Mouse (Mus musculus) hindbrain, postnatal 0 days (tissue): ENCODE measurements around the gene Glis1. TPM values are rescaled to one million over a fixed set of nuclear protein-coding genes. Genes with fewer than 3 reads are reported as not detected.

ENCODE experiments used
- ATAC-seq: fragments of 200-750 bp; cut with Nextera tagmentation; 2 replicates; pipeline ENCODE4 v1.8.0; 2017; ENCODE audit warnings: mild to moderate bottlenecking, moderate TSS enrichment, moderate library complexity
- DNase-seq: peaks from one replicate; pipeline ENCODE4 v3.0.0-alpha.2; 2015; ENCODE audit warnings: low spot score
- H3K27ac ChIP-seq: fragments of 300-500 bp; sonication (generic); 2 replicates; pipeline ENCODE4 v1.5.1; 2014; ENCODE audit warnings: mild to moderate bottlenecking
- H3K27me3 ChIP-seq: fragments of 300-500 bp; sonication (generic); 2 replicates; pipeline ENCODE4 v1.6.1; 2014; ENCODE audit warnings: low read length, mixed read lengths; ENCODE audit not compliant: insufficient read depth
- H3K36me3 ChIP-seq: fragments of 300-500 bp; sonication (generic); 2 replicates; pipeline ENCODE4 v1.6.1; 2014; ENCODE audit warnings: low read length, mixed read lengths; ENCODE audit not compliant: insufficient read depth
- H3K4me1 ChIP-seq: fragments of 300-500 bp; sonication (generic); 2 replicates; pipeline ENCODE4 v1.6.1; 2014; ENCODE audit warnings: antibody characterized with exemption, low read length, mixed read lengths; ENCODE audit not compliant: insufficient read depth
- H3K4me2 ChIP-seq: fragments of 300-500 bp; sonication (generic); 2 replicates; pipeline ENCODE4 v1.6.1; 2014; ENCODE audit warnings: low read depth, mild to moderate bottlenecking, low read length, moderate library complexity, mixed read lengths
- H3K4me3 ChIP-seq: fragments of 300-500 bp; sonication (generic); 2 replicates; pipeline ENCODE4 v1.5.1; 2014; ENCODE audit warnings: low read length
- H3K9ac ChIP-seq: fragments of 300-500 bp; sonication (generic); replicated peaks from 2 replicates; pipeline ENCODE4 v1.6.1; 2014; ENCODE audit warnings: mild to moderate bottlenecking, low read length, moderate library complexity, mixed read lengths
- H3K9me3 ChIP-seq: fragments of 300-500 bp; sonication (generic); 2 replicates; pipeline ENCODE4 v1.6.1; 2016; ENCODE audit warnings: low read length, mixed read lengths
- CTCF ChIP-seq: IDR thresholded peaks from 2 replicates; pipeline ENCODE4 v1.5.1; 2016; ENCODE audit warnings: antibody characterized with exemption, control low read depth, low read depth
- WGBS: fragments of 180-500 bp; shearing (Covaris S2); extraction: QIAGEN DNeasy Blood & Tissue Kit; methylation state at CpG from one replicate; pipeline ENCODE4 v1.1.7; 2014; 5-methylcytosine and 5-hydroxymethylcytosine counted together
- polyA plus RNA-seq: library from polyadenylated mRNA; unstranded; fragments of >200 nt; fragmentation: Nextera tagmentation; extraction: Ambion mirVana; gene quantifications from 2 replicates; pipeline ENCODE4 v1.2.1, GENCODE M21; 2015
- total RNA-seq: library from RNA; depleted of rRNA; stranded (reverse); fragments of >200 nt; gene quantifications from 2 replicates; pipeline ENCODE4 v1.2.3, GENCODE M21; 2014

Gene Glis1
- total and polyA plus RNA-seq, 2 experiments from 2014 or later, result 4.1 to 11.9 TPM

DNA sequence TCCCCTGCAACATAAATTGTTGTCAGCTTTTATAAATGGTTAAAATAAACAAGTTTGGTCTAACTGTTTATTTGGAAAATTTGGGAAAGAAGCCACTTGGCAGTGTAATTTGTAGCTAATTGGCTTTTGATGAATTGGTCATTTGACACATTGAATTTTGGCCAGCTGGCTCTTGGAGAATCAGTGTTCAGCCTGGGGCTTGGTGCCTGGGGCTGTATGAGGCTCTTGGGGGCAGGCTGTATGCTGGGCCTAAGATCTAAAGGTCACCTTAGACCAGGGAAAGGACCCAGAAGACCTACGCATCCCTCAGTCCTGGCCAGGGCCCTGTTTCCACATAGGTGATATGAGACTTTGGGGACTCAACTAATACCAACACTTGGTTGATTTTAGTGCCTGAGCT is 111.3 kb downstream of the Glis1 start:
- H3K4me1 ChIP-seq, result peaks cover 9% of the 10 kb centered on the region; the same call in 1 of the 2 replicates
- ATAC-seq (no peak), DNase-seq (peak; percentile 66)
- H3K36me3 ChIP-seq, result no peaks in the 10 kb centered on the region
- no peak for TF ChIP-seq CTCF
- no peak overlapping the region for H3K9ac ChIP-seq
- no peak overlapping the region for H3K4me3 ChIP-seq
- no peak overlapping the region for H3K27ac ChIP-seq
- no peaks in the 10 kb centered on the region for H3K9me3 ChIP-seq
- no peak overlapping the region for H3K4me2 ChIP-seq
- 56% methylated on average over 1 of the region's 1 CpGs for WGBS
- H3K27me3 ChIP-seq, result no peaks in the 10 kb centered on the region

DNA sequence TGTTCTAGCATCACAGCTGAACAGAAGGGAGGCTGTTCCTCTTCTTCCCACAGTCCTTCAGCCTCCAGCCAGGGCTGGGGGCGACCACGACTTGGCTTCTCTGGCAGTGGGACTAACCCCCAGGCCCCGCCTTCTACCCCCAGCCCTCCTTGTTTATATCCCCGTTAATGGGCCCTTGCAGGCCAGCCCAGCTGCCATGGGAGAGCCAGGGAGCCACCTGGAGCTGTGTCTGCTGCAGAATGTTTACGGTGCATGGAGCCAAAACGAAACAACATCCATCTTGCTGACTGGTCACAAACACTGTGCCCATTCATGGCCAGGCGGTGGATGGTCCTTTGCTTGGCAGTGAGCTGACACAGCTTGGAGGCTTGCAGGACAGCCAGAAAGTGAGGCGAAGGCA is 112.1 kb downstream of the Glis1 start:
- Histone ChIP-seq H3K4me2 (no peak overlapping the region), H3K27ac (peak overlapping the region; percentile 21; the same call in 1 of the 2 replicates), H3K4me1 (peaks cover 9% of the 10 kb centered on the region; the same call in 1 of the 2 replicates), H3K4me3 (no peak overlapping the region), H3K27me3 (no peaks in the 10 kb centered on the region), H3K9ac (no peak overlapping the region), H3K9me3 (no peaks in the 10 kb centered on the region), H3K36me3 (no peaks in the 10 kb centered on the region)
- TF ChIP-seq CTCF, result no peak
- ATAC-seq (peak; percentile 88), DNase-seq (peak; percentile 71)
- 34% methylated on average over 8 of the region's 8 CpGs for WGBS

DNA sequence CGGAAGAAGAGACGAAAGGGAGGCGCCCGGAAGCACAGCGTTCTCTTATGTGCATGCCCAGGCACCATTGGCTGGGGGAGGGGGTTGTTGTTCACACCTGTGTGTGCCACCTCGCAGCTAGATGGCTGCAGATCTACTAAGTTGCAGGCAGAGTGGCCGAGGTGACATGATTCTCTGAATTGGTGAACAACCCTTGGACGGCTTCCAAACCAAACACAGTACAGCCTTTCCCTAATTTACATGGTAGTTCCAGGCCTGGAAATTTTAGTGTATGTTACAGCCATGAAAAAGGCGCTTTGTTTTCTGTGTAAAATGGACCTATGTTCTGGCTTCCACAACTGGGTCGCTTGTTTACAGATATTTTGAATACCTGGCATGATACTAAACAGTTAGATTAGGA is 115.7 kb downstream of the Glis1 start:
- ATAC-seq, result no peak
- no peak overlapping the region for H3K4me3 ChIP-seq
- no peak overlapping the region for H3K4me2 ChIP-seq
- 87% methylated on average over 10 of the region's 10 CpGs for WGBS
- no peaks in the 10 kb centered on the region for H3K36me3 ChIP-seq
- no peaks in the 10 kb centered on the region for H3K9me3 ChIP-seq
- DNase-seq, result no peak
- H3K27me3 ChIP-seq, result no peaks in the 10 kb centered on the region
- peaks cover 9% of the 10 kb centered on the region; the same call in 1 of the 2 replicates for H3K4me1 ChIP-seq
- no peak for TF ChIP-seq CTCF
- H3K9ac ChIP-seq, result no peak overlapping the region
- no peak overlapping the region for H3K27ac ChIP-seq

DNA sequence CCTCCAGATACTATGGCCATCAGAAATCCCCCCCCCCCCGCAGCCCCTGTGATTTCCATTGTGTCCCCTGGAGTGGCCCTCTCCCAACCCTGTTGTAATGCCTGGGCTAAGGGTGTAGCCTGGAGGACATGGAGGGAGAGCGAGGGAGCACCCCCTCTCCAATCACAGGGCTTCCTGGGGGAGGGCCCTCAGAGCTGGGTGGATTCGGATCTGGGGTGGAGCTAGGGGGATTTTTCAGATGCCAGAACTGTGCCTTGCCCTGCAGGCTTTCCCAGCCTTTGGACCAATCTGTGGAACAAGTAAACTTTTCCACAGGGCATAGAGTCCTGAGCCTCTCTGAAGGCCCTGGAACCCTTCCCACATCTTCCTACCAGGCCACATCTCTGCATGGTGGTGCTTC is 116.2 kb downstream of the Glis1 start:
- no peak for DNase-seq
- Histone ChIP-seq H3K4me2 (no peak overlapping the region), H3K27ac (no peak overlapping the region), H3K9ac (no peak overlapping the region), H3K27me3 (no peaks in the 10 kb centered on the region), H3K36me3 (no peaks in the 10 kb centered on the region), H3K9me3 (no peaks in the 10 kb centered on the region), H3K4me3 (no peak overlapping the region), H3K4me1 (peaks cover 9% of the 10 kb centered on the region; the same call in 1 of the 2 replicates)
- no peak for TF ChIP-seq CTCF
- WGBS, result 67% methylated on average over 3 of the region's 3 CpGs
- no peak for ATAC-seq

DNA sequence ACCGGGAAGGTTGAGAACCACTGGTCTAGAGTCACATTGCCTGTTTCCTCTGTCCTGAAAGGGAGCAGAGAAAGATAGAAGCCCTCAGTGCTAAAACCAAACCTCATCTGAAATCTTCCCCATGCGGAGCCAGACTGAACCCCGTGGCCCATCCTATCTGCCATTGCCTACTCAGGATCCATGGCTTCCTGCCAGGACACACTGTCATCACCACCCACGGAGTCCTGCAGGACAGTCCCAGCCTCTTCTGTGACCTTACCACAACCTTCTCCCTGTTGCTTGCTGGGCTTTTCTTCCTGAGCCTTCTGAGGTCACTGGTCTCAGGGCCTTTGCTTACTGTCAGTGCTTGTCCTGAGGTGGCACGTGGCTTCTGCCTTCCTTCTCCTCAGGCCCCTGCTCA is 118.3 kb downstream of the Glis1 start:
- Histone ChIP-seq H3K9ac (no peak overlapping the region), H3K27ac (no peak overlapping the region), H3K27me3 (no peaks in the 10 kb centered on the region), H3K4me2 (no peak overlapping the region), H3K36me3 (no peaks in the 10 kb centered on the region), H3K4me1 (no peaks in the 10 kb centered on the region), H3K4me3 (no peak overlapping the region), H3K9me3 (no peaks in the 10 kb centered on the region)
- no peak for ATAC-seq
- no peak for TF ChIP-seq CTCF
- DNase-seq, result no peak
- 61% methylated on average over 5 of the region's 5 CpGs for WGBS

DNA sequence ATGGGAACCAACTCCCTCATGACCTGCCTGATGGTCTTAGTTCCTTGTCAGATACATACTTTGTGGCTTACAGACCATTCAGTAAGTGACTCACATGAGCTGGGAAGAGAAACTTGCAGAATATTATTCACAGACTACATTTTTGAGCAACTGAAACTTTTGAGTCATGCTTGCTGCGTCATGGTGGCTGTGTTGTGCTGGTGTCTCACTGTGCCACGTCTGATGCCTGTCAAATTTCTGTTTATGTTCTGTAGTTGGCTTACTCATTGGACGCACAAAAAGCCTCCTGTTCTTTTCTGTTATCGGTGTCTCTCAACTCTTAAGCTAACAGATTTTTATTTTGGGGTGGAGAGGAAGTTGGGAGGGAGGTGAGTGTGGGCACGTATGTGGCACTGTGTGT is 119.4 kb downstream of the Glis1 start:
- no peak for TF ChIP-seq CTCF
- DNase-seq (no peak), ATAC-seq (no peak)
- no peaks in the 10 kb centered on the region for H3K27me3 ChIP-seq
- H3K27ac ChIP-seq, result no peak overlapping the region
- WGBS, result 81% methylated on average over 5 of the region's 5 CpGs
- H3K9me3 ChIP-seq, result no peaks in the 10 kb centered on the region
- H3K4me1 ChIP-seq, result no peaks in the 10 kb centered on the region
- no peaks in the 10 kb centered on the region for H3K36me3 ChIP-seq
- no peak overlapping the region for H3K4me2 ChIP-seq
- H3K9ac ChIP-seq, result no peak overlapping the region
- no peak overlapping the region for H3K4me3 ChIP-seq

DNA sequence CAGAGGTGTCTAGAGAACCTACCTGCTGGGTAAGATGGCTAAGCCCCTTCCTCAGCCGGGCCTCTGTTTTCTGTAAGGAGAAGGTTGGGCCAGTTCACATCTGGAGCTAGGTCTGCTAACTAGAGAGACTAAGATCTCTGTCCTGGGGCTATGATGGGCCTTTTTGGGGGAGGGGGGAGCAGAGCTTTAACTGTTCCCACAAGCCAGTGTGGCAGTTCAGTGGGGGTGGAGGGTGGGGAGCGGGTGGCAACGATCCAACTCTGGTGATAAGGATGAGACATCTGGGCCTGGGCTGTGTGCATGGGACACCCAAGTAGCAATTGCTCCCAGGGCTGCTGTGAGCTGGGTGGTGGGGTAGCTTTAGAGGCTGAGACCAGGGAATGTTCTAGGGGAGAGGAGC is 124.4 kb downstream of the Glis1 start:
- Histone ChIP-seq H3K27ac (no peak overlapping the region), H3K9ac (no peak overlapping the region), H3K9me3 (no peaks in the 10 kb centered on the region), H3K36me3 (no peaks in the 10 kb centered on the region), H3K4me2 (no peak overlapping the region), H3K4me3 (no peak overlapping the region), H3K27me3 (no peaks in the 10 kb centered on the region), H3K4me1 (no peaks in the 10 kb centered on the region)
- ATAC-seq, result no peak
- TF ChIP-seq CTCF, result no peak
- DNase-seq, result no peak
- WGBS, result 76% methylated on average over 3 of the region's 3 CpGs
